Mouse (Mus musculus) thymus, adult 2 months (tissue): ENCODE results near the gene Cd300ld5. TPM values are rescaled to one million over a fixed set of nuclear protein-coding genes. Genes with fewer than 3 reads are reported as not detected.

Source experiments
- DNase-seq: peaks from one replicate; pipeline ENCODE4 v3.0.0; 2021
- H3K27ac ChIP-seq: fragments of 200-500 bp; 2 replicates; pipeline ENCODE4 v1.5.1; 2012; ENCODE audit warnings: low read length, control low read depth; ENCODE audit not compliant: control insufficient read depth, insufficient read depth
- H3K27me3 ChIP-seq: fragments of 200-500 bp; 2 replicates; pipeline ENCODE4 v1.6.1; 2012; ENCODE audit warnings: mild to moderate bottlenecking, low read length, moderate library complexity, mixed read lengths; ENCODE audit not compliant: control insufficient read depth, insufficient read depth
- H3K36me3 ChIP-seq: fragments of 200-500 bp; 2 replicates; pipeline ENCODE4 v1.6.1; 2012; ENCODE audit warnings: mild to moderate bottlenecking, low read length, moderate library complexity; ENCODE audit not compliant: control insufficient read depth, insufficient read depth
- H3K4me1 ChIP-seq: fragments of 200-500 bp; replicated peaks from 2 replicates; pipeline ENCODE4 v1.6.1; 2012; ENCODE audit warnings: low read length; ENCODE audit not compliant: control insufficient read depth, insufficient read depth
- H3K4me3 ChIP-seq: fragments of 200-500 bp; 2 replicates; pipeline ENCODE4 v1.5.1; 2012; ENCODE audit warnings: mild to moderate bottlenecking, low read length, control low read depth, moderate library complexity; ENCODE audit not compliant: control insufficient read depth, insufficient read depth
- CTCF ChIP-seq: fragments of 200-500 bp; IDR thresholded peaks from 2 replicates; pipeline ENCODE4 v1.5.1; 2012; ENCODE audit warnings: mild to moderate bottlenecking, control low read depth, low read length, moderate library complexity, borderline replicate concordance; ENCODE audit not compliant: control insufficient read depth, poor library complexity, insufficient read depth; ENCODE audit errors: extremely low read depth
- POLR2A ChIP-seq: fragments of 200-500 bp; IDR thresholded peaks from 2 replicates; pipeline ENCODE4 v1.6.1; 2012; ENCODE audit warnings: mild to moderate bottlenecking, low read length, control low read depth, moderate library complexity; ENCODE audit not compliant: control insufficient read depth, poor library complexity, insufficient read depth; ENCODE audit errors: extremely low read depth
- WGBS: fragments of 180-500 bp; shearing (Covaris S2); methylation state at CpG from one replicate; pipeline ENCODE4 v1.1.7; 2018; 5-methylcytosine and 5-hydroxymethylcytosine counted together
- polyA plus RNA-seq: library from polyadenylated mRNA; depleted of rRNA; stranded (reverse); fragments of >200 nt; gene quantifications from 2 replicates; pipeline ENCODE4 v1.2.3, GENCODE M21; 2012

Cd300ld5 gene
- polyA plus RNA-seq, 1 experiment = 6.0 TPM

DNA sequence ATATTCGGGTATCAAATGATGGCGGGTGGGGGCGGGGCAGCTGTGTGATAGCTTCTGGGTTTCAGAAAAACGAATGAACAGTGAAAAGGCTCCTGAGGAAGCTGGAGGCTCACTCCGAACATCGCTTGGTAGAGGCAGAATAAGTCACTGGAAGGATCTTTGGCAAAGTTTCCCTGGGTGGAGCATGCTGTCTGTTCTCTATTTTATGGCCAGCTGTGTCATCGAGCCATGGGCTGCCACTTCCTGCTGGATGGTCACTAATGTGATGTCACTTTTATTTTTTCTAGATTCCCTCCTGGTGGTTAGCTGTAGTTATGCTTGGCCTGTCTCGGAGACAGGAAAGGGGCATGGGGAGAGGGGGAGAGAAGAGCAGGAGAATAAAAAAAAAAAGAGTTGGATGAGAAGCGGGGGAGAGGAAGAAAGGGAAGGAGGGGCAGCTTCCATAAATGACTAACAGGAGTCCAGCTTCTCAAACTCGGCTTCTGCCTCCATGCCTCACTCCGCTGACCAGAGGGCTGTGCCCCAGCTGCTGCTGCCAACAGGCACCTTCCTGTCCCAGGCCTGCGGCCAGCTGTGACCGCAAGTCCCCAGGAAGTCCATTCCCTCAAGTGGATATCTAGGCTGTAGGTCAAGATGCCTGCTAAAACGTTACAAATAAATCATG lies 34.2 kb upstream of the Cd300ld5 start:
- no peaks in the 10 kb centered on the region for H3K4me1 ChIP-seq
- WGBS = 10% methylated on average over 14 of the region's 14 CpGs
- H3K4me3 ChIP-seq = no peak overlapping the region
- TF ChIP-seq CTCF (no peak), POLR2A (no peak)
- no peak for DNase-seq
- no peaks in the 10 kb centered on the region for H3K27me3 ChIP-seq
- no peak overlapping the region for H3K27ac ChIP-seq
- H3K36me3 ChIP-seq = no peaks in the 10 kb centered on the region

DNA sequence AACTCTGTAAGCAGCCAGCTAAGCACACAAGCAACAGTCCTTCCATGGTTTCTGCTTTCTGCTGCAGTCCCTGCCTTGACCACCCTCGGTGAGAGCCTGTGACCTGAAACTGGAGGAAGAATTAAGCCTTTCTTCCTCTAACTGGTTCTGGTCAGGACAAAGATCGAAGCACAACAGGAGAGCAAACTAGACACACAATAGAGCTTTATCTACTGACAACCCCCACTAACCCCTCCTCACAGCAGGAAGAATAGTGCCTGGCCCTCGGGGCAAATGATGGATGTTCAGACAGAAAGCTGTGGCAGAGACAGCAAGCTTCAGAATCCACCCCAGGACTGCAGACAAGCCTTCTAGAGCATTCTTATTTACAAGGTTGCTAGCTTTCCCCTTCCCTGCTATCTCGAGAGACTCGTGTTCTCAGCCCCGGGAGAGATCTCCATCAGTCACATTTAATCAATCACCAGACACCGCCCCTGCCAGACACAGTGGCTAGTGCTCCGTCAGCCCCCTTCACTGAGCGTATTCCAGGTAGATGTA lies 33.5 kb upstream of the Cd300ld5 start:
- no peak overlapping the region for H3K4me3 ChIP-seq
- 44% methylated on average over 9 of the region's 9 CpGs for WGBS
- H3K36me3 ChIP-seq = no peaks in the 10 kb centered on the region
- no peaks in the 10 kb centered on the region for H3K27me3 ChIP-seq
- TF ChIP-seq POLR2A (no peak), CTCF (no peak)
- H3K27ac ChIP-seq = no peak overlapping the region
- no peaks in the 10 kb centered on the region for H3K4me1 ChIP-seq
- no peak for DNase-seq

DNA sequence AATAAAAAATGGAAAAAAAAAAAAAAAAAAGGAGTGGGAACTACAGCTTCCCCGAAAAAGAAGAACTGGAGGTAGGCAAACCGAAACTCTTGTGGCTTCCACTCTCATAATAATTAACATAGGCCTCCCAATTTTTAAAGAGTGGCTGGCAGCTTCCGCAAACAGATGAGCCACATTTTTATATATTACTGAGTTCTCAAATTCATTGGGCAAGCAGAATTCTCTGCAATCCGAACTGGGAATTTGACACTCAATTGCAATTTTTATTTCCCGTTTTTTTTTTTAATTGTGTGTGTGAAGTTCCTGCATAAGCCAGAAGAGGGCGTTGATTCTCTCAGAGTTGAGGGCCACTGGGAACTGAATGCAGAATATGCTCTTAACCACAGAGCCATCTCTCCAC lies 29.2 kb upstream of the Cd300ld5 start:
- no peak for TF ChIP-seq POLR2A
- TF ChIP-seq CTCF = no peak
- Histone ChIP-seq H3K4me1 (no peaks in the 10 kb centered on the region), H3K36me3 (no peaks in the 10 kb centered on the region), H3K27me3 (no peaks in the 10 kb centered on the region), H3K27ac (no peak overlapping the region), H3K4me3 (no peak overlapping the region)
- WGBS = 18% methylated on average over 6 of the region's 6 CpGs
- DNase-seq = no peak

DNA sequence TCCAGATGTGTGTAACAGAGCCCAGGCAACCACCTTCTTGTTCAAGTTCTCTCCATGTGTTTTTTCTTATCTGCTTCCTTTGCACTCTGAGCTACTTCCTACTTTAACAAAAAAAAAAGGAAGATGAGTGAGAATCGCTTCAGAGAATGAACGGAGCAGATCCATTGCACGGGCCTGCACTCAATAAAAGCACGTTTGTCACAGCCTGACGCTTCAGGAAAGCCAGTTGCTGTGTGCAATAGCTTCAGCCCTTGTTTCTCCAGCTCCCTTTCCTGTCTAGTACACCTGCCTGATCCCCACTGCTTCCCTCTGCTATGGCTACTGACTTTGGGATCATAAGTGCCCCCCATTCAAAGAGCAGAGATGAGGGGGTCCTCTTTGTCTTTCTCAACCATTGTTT lies 24.5 kb upstream of the Cd300ld5 start, which contains the start of gene Cd300e:
Cd300e (minus strand) TSS at position 101 of the 400 bp plus-strand sequence.
- Histone ChIP-seq H3K4me1 (no peaks in the 10 kb centered on the region), H3K4me3 (no peak within 1 kb of the TSS), H3K27me3 (no peaks in the 10 kb centered on the region; the same call in 1 of the 2 replicates), H3K36me3 (no peaks in the 10 kb centered on the region), H3K27ac (no peak within 1 kb of the TSS)
- WGBS = 7% methylated on average over 5 of the region's 5 CpGs
- no peak for TF ChIP-seq CTCF
- TF ChIP-seq POLR2A = no peak
- no peak for DNase-seq

DNA sequence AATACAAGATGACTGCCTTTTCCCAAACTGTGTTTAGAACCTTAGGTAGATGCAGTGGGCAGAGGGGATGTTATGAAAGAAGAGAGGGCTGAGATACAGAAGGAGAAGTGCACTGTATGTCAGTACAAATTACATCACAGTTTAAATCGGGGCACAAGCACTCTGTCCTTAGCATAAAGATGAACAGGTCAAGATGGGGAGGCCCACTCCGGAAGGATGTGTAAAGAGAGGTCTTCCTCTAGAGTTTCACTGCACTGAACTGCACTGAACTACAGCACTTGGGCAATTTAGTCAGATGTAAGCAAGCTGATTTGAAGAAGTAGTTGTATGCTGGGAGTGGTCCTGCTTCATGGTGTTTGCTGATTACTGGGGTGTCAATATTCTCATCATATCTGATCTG lies 22.2 kb upstream of the Cd300ld5 start:
- Histone ChIP-seq H3K36me3 (no peaks in the 10 kb centered on the region), H3K4me1 (no peaks in the 10 kb centered on the region), H3K27ac (no peak overlapping the region), H3K4me3 (no peak overlapping the region), H3K27me3 (no peaks in the 10 kb centered on the region; the same call in 1 of the 2 replicates)
- no peak for TF ChIP-seq POLR2A
- TF ChIP-seq CTCF = no peak
- DNase-seq = no peak
- 77% methylated on average over 2 of the region's 2 CpGs for WGBS

DNA sequence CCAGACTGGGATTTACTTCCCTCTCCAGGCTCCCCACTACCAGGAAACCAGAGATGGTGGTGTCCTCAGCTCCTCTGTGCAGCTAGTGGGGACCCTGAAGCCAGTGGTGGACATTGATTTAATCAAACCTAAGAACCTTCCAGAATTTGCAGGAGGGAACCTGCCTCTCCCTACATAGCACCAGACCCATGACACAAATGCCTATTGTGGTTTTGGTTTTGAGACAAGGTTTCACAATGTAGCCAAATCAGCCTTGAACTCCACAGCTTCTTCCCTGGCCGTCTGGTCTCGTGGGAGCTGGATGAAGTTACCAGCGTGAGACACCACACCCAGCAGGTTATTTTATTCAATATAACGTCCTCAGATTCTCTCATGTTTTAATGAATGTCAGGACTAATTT lies 21.1 kb upstream of the Cd300ld5 start:
- no peak overlapping the region for H3K27ac ChIP-seq
- H3K27me3 ChIP-seq = no peaks in the 10 kb centered on the region; the same call in 1 of the 2 replicates
- no peaks in the 10 kb centered on the region for H3K4me1 ChIP-seq
- no peaks in the 10 kb centered on the region for H3K36me3 ChIP-seq
- no peak for TF ChIP-seq POLR2A
- no peak for TF ChIP-seq CTCF
- no peak for DNase-seq
- H3K4me3 ChIP-seq = no peak overlapping the region
- 70% methylated on average over 4 of the region's 4 CpGs for WGBS

DNA sequence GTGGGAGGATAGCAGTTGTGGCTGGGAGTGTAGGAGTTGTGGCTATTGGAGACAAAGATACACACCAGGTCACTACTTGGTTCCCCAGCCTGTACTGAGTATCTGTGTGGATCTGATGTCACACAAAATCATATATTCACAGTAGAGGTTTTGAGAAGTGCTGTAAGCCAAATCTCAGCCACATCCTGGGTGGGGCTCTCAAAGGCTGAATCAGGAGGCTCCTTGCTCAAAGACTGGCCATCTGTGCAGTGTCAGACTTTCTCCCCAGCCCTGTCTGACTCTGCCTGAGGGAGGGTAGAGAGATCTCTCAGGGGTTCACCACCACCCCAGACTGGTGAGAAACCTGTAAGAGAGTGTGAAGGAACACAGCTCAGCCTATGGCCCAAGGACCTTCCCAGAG lies 17.0 kb upstream of the Cd300ld5 start:
- Histone ChIP-seq H3K27me3 (no peaks in the 10 kb centered on the region; the same call in 1 of the 2 replicates), H3K4me3 (no peak overlapping the region), H3K4me1 (no peaks in the 10 kb centered on the region), H3K27ac (no peak overlapping the region), H3K36me3 (no peaks in the 10 kb centered on the region)
- TF ChIP-seq POLR2A = no peak
- TF ChIP-seq CTCF = no peak
- no peak for DNase-seq
